Mouse (Mus musculus) ovary, postnatal 14 days (tissue): Measurements from ENCODE around the gene Nupr1.
"Not testable (repeated sequence)": the region's sequence is repeated elsewhere in the genome, so short reads cannot be mapped to it uniquely, and the experiment has no call there.

Experiments
- DNase-seq: peaks from one replicate; pipeline ENCODE4 v3.0.0; 2022; ENCODE audit warnings: low spot score

Nupr1 gene

DNA sequence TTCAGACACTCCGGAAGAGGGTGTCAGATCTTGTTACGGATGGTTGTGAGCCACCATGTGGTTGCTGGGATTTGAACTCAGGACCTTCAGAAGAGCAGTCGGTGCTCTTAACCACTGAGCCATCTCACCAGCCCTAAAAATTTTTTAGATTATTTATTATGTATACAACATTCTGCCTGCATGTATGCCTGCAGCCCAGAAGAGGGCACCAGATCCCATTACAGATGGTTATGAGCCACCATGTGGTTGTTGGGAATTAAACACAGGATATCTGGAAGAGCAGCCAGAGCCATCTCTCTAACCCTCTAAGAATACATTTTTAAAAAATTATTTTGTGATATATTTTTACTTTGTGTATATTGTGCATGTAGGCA, 12.6 kb upstream of the Nupr1 start:
- not testable (repeated sequence) for DNase-seq

- no peak for DNase-seq
These were observed 12.0 kb upstream of the Nupr1 start for GRCm38 (mm10) chr7:126642545-126643243.

DNA sequence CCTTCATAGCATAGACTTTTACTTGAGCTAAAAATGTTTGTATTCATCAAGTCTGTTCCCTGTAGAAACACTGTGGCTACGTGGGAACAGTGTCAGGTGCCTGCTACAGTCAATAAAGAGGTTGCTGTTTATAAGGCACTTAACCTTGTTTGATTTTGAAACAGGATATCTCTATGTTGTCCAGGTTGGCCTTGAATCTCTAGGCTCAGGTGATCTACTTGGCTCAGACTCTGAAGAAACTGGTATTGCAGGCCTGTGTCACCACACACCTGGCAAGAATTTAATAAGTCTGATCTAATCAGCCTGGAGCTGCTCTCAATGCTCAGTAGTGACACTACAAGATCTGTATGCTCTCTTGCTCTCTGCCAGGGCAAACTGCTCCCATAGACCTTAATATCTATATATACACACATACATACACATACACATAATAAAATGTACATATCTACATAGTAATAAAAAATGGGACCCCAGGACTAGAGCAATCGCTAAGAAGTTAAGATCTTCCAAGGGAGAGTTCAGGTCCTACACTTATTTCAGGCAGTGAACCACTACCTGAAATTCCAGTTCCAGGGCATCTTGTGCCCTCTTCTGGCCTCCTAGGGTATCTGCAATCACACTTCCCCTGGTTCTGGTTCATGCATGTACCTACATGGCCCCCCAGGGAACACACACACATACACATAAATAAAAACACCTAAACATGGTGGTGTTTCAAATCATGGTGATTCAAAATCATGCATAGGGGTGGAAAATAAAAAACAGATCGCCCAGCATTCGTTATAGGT, 6.3 kb upstream of the Nupr1 start:
- no peak for DNase-seq

DNA sequence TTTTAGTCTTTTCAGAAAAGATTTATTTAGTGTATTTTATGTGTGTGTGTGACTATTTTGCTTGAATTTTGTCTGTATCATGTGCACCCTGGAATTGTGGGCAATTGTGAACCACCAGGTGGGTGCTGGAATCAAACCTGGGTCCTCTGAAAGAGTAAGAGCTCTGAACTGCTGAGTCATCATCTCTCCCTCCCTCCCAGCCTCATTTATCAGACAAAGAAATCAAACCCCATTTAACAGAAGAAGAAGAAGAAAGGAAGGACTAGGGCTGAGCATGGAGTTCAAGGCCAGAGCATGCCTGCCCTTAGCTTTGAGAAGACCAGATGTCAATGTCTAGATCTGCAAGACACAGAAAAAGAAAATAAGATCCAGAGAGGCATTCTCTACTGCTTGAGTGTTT, 4.7 kb upstream of the Nupr1 start:
- no peak for DNase-seq

DNA sequence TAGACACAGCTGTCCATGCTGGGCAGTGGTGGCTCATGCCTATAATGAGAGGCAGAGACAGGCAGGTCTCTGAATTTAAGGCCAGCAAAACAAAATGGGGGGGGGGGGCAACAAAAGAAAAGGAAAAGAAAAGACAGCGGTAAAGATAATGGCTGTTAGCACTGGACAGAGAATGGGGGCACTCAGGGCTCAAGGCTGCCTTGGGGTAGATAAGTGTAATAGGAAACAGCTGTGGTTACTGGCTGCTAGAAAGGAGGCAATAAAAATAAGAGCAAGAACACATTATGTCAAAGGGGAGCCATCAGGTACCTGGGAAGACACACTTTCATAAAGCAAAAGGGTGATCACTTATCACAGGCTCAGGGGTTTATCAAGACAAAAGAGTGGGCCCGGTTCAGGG, 1.8 kb upstream of the Nupr1 start:
- DNase-seq, result no peak

DNA sequence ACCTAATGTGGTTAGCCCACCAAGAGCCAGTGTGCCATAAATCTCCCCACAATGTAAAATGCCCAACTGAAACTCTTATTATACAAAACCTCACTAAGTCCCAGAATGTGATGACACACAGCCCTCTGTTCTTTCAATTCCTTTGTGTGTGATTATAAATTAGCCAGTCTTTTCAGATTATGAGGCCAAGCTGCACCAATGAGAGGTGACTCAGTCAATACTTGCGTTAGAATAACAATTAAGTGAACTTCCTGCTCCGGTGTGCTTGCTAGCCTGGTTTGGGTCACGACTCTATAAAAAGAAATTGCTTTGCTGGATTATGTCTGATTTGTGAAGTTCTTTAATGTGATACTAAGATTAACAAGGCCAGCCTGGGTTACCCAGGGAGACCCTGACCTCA, 746 bp downstream of the Nupr1 start:
- no peak for DNase-seq

DNA sequence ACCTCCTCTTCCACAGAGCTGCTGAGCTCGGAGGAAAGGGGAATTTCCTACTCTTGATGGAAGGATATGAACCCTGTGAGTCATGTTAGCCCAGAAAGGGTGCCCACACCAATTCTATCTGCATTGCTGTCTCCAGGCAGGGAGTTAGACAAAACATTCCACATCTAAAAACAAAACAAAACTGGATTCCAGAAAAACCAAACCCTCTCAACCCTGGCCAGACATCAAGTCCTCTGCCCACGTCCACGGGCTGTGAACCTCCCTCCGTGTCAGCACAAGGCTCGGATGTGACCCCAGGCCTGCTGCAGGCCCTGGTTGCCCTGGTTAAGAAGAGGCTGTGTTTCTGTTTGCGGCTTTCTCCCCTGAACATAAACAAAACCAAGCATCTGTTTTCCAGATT, 2.5 kb downstream of the Nupr1 start:
- DNase-seq, result no peak

DNA sequence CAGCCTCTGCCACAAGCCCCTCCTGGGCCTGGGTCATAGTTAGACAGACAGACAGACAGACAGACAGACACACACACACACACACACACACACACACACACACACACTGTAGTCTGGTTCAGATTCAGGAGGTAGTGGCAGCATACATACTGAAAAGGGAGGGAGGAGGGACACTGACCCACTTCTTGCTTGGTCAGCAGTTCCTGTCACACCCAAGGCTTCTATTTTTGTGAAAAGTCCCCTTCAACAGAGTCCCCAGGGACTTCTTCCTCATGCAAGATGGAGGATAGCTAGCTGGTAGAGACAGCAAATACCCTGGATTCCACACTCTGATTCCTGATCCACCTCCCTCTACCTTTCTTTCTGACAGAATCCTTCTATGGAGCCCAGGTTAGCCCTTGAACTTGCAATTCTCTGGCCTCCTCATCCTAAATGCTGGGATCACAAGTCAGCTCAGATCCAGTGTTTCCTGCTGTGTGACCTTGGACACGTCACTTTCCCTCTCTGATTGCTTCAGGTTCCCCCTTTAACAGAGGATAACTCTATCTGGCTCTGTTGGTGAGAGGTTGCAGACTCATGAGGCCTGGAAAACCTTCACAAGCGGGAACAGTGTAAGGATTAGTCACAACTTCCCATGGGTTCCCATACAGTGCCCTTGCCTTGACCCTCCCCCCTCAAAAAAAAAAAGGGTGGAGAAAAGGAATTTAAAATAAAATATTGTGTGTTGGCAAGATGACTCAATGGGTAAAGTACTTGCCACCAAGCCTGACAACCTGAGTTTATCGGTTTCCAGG, 4.7 kb downstream of the Nupr1 start:
- DNase-seq, result no peak

GRCm38 (mm10) chr7:126625369-126625768, 5.3 kb downstream of the Nupr1 start:
- DNase-seq, result peak; percentile 60

- DNase-seq, result no peak
These were observed 5.9 kb downstream of the Nupr1 start for GRCm38 (mm10) chr7:126624774-126625173.

GRCm38 (mm10) chr7:126623381-126623780, 7.3 kb downstream of the Nupr1 start:
- DNase-seq, result no peak

DNA sequence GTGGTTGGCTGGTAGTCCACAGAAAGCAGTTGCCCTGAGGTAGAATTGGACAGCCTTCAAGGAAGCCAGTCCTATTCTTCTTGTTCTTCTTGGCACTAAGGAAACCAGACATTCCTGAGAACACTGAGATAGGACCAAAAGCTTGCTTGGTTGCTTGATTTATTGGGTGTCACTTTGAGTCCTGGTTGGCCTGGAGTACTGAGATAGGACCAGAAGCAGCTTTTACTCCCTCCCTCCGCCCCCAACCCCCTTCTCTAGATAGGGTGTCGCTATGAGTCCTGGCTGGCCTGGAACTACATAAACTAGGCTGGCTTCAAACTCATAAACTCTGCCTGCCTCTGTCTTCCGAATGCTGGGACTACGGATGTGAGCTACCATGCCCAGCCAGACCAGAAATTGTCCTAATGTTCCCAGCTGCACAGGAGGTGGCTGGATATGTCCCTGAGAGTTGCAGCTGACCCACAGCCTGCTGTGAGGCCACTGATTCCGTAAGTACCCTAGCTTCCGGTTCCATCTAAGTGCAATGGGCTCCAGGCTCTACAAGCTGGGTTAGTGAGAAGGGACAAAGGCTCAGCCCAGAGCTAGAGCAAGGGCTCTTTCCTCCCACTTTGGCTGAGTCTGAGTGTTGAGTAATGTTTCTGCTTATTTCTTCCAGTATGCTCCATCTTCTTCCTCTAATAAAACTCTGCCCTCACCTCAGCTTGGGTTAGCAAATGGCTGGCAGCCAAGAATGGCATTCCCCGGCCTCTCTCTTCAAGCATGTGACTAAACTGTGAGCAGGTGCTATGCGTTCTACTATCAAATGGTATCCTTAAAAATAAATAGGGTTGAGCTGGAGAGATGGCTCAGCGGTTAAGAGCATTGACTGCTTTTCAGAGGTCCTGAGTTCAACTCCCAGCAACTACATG, 9.0 kb downstream of the Nupr1 start:
- no peak for DNase-seq

- no peak for DNase-seq
These were observed 10.9 kb downstream of the Nupr1 start for GRCm38 (mm10) chr7:126619559-126620275.

- DNase-seq, result no peak
These were observed 14.0 kb downstream of the Nupr1 start for GRCm38 (mm10) chr7:126616707-126617106.

GRCm38 (mm10) chr7:126612736-126613135, 17.9 kb downstream of the Nupr1 start:
- no peak for DNase-seq

GRCm38 (mm10) chr7:126607796-126608195, 22.9 kb downstream of the Nupr1 start:
- no peak for DNase-seq

- DNase-seq, result peak; percentile 49
These were observed 23.6 kb downstream of the Nupr1 start for GRCm38 (mm10) chr7:126607064-126607463.

GRCm38 (mm10) chr7:126606611-126607010, 24.1 kb downstream of the Nupr1 start:
- DNase-seq, result no peak

DNA sequence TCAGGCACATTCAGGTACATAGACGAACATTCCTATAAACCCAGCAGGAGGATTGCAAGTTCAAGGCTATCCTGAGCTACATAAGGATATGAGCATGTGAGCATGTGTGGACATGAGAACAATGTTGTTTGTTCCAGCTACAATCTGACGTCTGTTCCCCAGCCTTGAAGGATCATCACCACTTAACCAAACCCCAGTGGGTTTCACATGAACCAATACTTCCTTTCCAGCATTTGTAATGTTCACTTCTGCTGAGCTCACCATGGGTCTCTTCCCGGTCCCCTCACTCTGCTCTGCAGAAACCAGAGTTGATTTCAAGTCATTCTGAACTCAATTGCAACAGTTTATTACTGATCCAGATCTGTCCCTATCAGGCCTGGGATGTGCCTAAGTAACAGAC, 28.0 kb downstream of the Nupr1 start:
- DNase-seq, result no peak

DNA sequence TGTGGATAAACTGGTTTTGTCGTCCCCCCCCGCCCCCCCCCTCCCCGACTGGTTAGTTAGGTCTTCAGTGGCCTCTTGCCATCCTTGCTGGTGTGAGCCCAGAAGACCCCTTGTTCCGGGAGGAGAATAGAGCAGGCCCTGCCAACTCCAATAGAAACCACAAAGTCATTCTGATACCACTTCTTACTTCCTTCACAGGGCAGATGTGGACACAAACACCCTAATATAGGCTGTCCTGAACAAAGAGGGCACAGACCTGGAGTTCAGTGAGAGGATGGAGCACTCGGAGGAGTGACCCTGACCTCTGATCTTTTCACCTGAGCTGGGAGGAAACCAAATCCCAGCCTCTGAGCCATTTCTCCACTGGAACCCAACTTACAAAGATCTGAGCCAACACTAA, 28.8 kb downstream of the Nupr1 start:
- no peak for DNase-seq

- DNase-seq, result no peak
These were observed 31.7 kb downstream of the Nupr1 start for GRCm38 (mm10) chr7:126598919-126599318.
